Mouse (Mus musculus) liver, embryonic 18 days (tissue): ENCODE results near the gene Gm5726. TPM values are rescaled to one million over a fixed set of nuclear protein-coding genes. Genes with fewer than 3 reads are reported as not detected.

Source experiments
- polyA plus RNA-seq: library from polyadenylated mRNA; depleted of rRNA; stranded (reverse); fragments of >200 nt; gene quantifications from 2 replicates; pipeline ENCODE4 v1.2.3, GENCODE M21; 2012; rRNA removed

Gene Gm5726
- not detected in 2 replicates for polyA plus RNA-seq

GRCm38 (mm10) chr7:20545657-20546056, at the start of gene Gm5726:
Gm5726 (minus strand) TSS chr7:20545757.

DNA sequence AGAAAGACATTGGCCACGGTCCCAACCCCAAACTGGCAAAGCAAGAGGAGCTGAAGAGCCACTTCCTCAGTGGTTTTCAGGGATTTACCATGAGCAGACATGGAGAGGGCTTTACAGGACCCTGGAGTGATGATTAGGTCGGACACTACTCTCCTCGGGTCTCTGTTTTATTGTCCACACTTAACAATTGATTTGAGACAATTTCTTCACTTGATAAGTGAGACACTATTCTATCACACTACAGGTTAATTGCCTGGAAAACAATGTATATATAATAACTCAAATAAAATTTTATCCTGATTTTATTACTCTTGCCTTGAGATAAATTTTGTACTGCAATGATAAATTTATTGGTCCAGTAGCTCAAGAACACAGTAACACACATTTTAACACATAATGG, 30.6 kb upstream of the Gm5726 start, which contains the start of gene Gm4141:
TSS of gene Gm4141 (minus strand) at position 101 of the 400 bp plus-strand sequence.

DNA sequence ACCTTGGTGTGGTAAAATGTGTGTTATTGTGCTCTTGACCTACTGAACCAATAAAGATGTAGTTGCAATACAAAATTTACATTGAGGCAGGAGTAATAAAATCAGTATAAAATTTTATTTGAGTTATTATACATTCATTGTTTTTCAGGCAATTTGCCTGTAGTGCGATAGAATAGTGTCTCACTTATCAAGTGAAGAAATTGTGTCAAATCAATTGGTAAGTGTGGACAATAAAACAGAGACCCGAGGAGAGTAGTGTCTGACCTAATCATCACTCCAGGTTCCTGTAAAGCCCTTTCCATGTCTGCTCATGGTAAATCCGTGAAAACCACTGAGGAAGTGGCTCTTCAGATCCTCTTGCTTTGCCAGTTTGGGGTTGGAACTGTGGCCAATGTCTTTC, 12.0 kb downstream of the Gm5726 start, which contains the start of gene Vmn1r104:
TSS of gene Vmn1r104 (plus strand) at position 301 of the 400 bp plus-strand sequence.

GRCm38 (mm10) chr7:20510434-20510833, 35.1 kb downstream of the Gm5726 start, which contains the start of gene Vmn1r103:
Vmn1r103 (minus strand) TSS chr7:20510534.

Other genes with a start within 250 kb of the Gm5726 start
- not detected in 2 replicates for gene Gm4133, start 211.7 kb downstream of the Gm5726 start, polyA plus RNA-seq
- not detected in 2 replicates for gene Gm5728, start 170.3 kb downstream of the Gm5726 start, polyA plus RNA-seq
- gene Vmn1r100, start 127.8 kb downstream of the Gm5726 start, polyA plus RNA-seq = not detected in 2 replicates
- gene Vmn1r101, start 103.2 kb downstream of the Gm5726 start, polyA plus RNA-seq = not detected in 2 replicates
- not detected in 2 replicates for gene Gm10670, start 70.8 kb downstream of the Gm5726 start, polyA plus RNA-seq
- not detected in 2 replicates for gene Vmn1r103, start 35.2 kb downstream of the Gm5726 start, polyA plus RNA-seq
- gene Vmn1r104, start 11.9 kb downstream of the Gm5726 start, polyA plus RNA-seq = not detected in 2 replicates
- gene Gm4141, start 30.5 kb upstream of the Gm5726 start, polyA plus RNA-seq = not detected in 2 replicates
- gene Gm4513, start 53.3 kb upstream of the Gm5726 start, polyA plus RNA-seq = not detected in 2 replicates
- gene Vmn1r107, start 123.2 kb upstream of the Gm5726 start, polyA plus RNA-seq = not detected in 2 replicates
- gene Vmn1r111, start 157.5 kb upstream of the Gm5726 start, polyA plus RNA-seq = not detected in 2 replicates
- gene Gm10668, start 184.9 kb upstream of the Gm5726 start, polyA plus RNA-seq = not detected in 2 replicates
- gene Vmn1r112, start 225.4 kb upstream of the Gm5726 start, polyA plus RNA-seq = not detected in 2 replicates
- not detected in 2 replicates for gene Vmn1r113, start 241.5 kb upstream of the Gm5726 start, polyA plus RNA-seq